Mouse (Mus musculus) ES-Bruce4 (cell line): ENCODE measurements at regions not wholly inside any gene's neighbourhood (a gene's known extent, or its start where the extent isn't known, plus 50 kb on each side); places are given as distances from the start of the nearest gene placed in this dataset.

Experiments used
- CTCF ChIP-seq: IDR thresholded peaks from one replicate; pipeline ENCODE4 v1.8.1; 2011; ENCODE audit warnings: low read depth, low read length
- EP300 ChIP-seq: IDR thresholded peaks from 2 replicates; pipeline ENCODE4 v1.6.1; 2011; ENCODE audit warnings: low read depth, low read length; ENCODE audit not compliant: insufficient read depth
- POLR2A ChIP-seq: IDR thresholded peaks from one replicate; pipeline ENCODE4 v1.8.1; 2011; ENCODE audit warnings: low read length; ENCODE audit not compliant: insufficient read depth

DNA sequence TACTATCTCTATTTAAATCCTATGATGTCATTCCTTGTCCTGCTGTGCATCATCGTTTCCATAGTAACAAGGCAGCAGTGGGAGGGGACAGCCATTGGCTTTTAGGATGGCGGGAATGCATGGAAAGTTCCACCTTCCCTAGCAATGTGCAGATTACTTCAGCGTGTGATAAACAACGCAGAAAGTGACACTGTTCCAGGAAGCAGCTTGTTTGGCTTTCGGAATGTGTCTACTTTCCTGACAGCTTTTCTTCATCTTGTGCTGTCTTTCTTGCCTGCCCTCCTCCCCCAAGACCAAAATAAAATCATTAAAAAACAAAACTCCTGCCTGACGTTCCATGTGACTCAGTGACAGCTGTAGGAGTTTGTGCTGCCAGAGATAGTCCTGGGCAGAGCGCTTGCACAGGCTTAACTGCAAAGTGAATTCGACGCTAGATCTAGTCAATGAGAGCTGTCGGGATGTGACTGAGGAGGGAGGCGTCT, 149.6 kb downstream of the Enc1 start:
- no peak for TF ChIP-seq POLR2A
- no peak for TF ChIP-seq CTCF
- no peak for TF ChIP-seq EP300
